Mouse (Mus musculus) embryonic facial prominence, embryonic 13.5 days (tissue): ENCODE measurements around the gene Sh2d3c. TPM values are rescaled to one million over a fixed set of nuclear protein-coding genes. Genes with fewer than 3 reads are reported as not detected.

ENCODE experiments used
- ATAC-seq: fragments of 200-750 bp; cut with Nextera tagmentation; 2 replicates; pipeline ENCODE4 v1.8.0; 2017; ENCODE audit warnings: low read depth; ENCODE audit not compliant: insufficient number of reproducible peaks, insufficient read depth, low FRiP score, low TSS enrichment
- H3K27ac ChIP-seq: fragments of 300-500 bp; sonication (generic); 2 replicates; pipeline ENCODE4 v1.5.1; 2015; ENCODE audit warnings: moderate library complexity, mild to moderate bottlenecking, inconsistent platforms
- H3K27me3 ChIP-seq: fragments of 300-500 bp; sonication (generic); 2 replicates; pipeline ENCODE4 v1.6.1; 2015; ENCODE audit warnings: mild to moderate bottlenecking, inconsistent platforms
- H3K36me3 ChIP-seq: fragments of 300-500 bp; sonication (generic); 2 replicates; pipeline ENCODE4 v1.6.1; 2015; ENCODE audit warnings: mild to moderate bottlenecking, inconsistent platforms
- H3K4me1 ChIP-seq: fragments of 300-500 bp; sonication (generic); 2 replicates; pipeline ENCODE4 v1.6.1; 2015; ENCODE audit warnings: inconsistent platforms
- H3K4me2 ChIP-seq: fragments of 300-500 bp; sonication (generic); 2 replicates; pipeline ENCODE4 v1.6.1; 2015; ENCODE audit warnings: moderate library complexity, mild to moderate bottlenecking, inconsistent platforms
- H3K4me3 ChIP-seq: fragments of 300-500 bp; sonication (generic); 2 replicates; pipeline ENCODE4 v1.5.1; 2015; ENCODE audit warnings: mild to moderate bottlenecking, inconsistent platforms
- H3K9ac ChIP-seq: fragments of 300-500 bp; sonication (generic); 2 replicates; pipeline ENCODE4 v1.6.1; 2015; ENCODE audit warnings: mild to moderate bottlenecking, inconsistent platforms
- H3K9me3 ChIP-seq: fragments of 300-500 bp; sonication (generic); 2 replicates; pipeline ENCODE4 v1.6.1; 2016; ENCODE audit warnings: inconsistent platforms
- WGBS: fragments of 180-500 bp; shearing (Covaris S2); methylation state at CpG from one replicate; pipeline ENCODE4 v1.1.7; 2015; ENCODE audit warnings: mixed read lengths; 5-methylcytosine and 5-hydroxymethylcytosine counted together
- polyA plus RNA-seq: library from polyadenylated mRNA; unstranded; fragments of >200 nt; fragmentation: Nextera tagmentation; extraction: Ambion mirVana; gene quantifications from 2 replicates; pipeline ENCODE4 v1.2.1, GENCODE M21; 2015

Sh2d3c gene
- polyA plus RNA-seq, 1 experiment from 2014 or later, result 19.4 TPM

DNA sequence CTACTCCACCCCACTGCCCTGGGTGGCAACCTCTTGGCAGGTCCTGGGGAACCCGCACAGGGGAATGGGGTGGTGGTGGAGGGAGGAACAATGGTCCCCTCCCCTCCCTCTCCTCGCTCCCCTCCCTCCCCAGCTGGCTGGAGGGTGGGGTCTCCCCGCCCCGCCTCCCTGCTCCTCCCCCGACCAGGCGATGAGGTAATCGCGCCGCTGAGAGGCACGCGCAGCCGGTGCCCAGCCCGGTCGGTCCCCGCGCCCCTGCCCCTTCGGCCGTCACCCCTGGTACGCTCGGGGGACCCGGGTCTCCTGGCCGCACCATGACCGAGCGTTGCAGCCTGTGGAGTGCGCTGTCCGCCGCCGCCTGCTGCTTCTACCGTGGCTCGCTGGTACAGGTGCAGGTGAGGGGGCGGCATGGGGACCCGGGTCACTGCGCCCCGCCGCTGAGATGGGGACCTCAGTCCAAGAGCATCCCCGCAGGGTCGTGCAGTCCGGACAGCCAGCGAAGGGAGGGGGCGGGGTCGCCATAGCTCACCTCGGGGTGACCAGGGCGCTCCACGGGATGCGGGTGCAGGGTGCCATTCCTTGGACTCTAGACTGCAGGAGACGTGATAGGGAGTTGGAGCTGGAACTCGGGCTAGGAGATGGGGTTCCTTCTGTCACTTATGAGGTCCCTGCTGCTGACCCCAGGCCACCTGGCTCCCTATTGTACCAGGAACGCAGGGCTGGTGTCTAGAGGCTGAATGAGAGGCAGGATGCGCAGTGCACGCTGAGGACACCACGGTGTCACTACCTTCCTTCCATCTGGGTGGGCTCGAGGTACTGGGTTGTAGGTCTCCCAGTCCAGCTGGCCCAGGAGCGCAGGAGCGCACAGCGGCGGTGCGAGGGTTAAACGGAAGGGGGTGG is 20.7 kb downstream of the Sh2d3c start:
- no peak for ATAC-seq
- Histone ChIP-seq H3K27ac (no peak overlapping the region), H3K4me3 (peak overlapping the region; percentile 48), H3K9me3 (no peaks in the 10 kb centered on the region), H3K36me3 (peaks cover 21% of the 10 kb centered on the region), H3K27me3 (peaks cover 32% of the 10 kb centered on the region), H3K9ac (peak overlapping the region; percentile 66), H3K4me2 (peak overlapping the region; percentile 91), H3K4me1 (peaks cover 20% of the 10 kb centered on the region)
- WGBS, result 5% methylated on average over 57 of the region's 58 CpGs

DNA sequence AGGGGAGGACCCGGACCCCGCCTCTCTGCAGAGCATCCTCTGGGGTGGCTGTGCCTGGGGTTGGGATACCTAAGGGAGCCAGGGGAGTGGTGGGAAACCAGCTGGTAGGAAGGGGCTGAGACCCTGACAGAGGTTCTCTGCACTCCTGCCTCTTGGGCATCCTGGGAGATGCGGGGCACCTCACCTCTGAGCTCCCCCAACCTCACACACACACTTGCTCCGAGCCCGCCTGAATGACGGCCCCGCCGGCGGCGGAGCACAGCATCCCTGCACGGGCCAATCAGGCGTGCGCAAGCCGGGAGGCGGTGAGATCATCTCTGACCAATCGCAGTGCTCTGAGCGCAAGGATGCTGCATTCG is 21.3 kb downstream of the Sh2d3c start:
- Histone ChIP-seq H3K4me3 (peak overlapping the region; percentile 48), H3K27ac (no peak overlapping the region), H3K4me2 (peak overlapping the region; percentile 91), H3K27me3 (peaks cover 32% of the 10 kb centered on the region), H3K9ac (no peak overlapping the region), H3K36me3 (peaks cover 26% of the 10 kb centered on the region), H3K9me3 (no peaks in the 10 kb centered on the region), H3K4me1 (peaks cover 20% of the 10 kb centered on the region)
- ATAC-seq, result peak; percentile 27; the same call in 1 of the 2 replicates
- 2% methylated on average over 18 of the region's 18 CpGs for WGBS

DNA sequence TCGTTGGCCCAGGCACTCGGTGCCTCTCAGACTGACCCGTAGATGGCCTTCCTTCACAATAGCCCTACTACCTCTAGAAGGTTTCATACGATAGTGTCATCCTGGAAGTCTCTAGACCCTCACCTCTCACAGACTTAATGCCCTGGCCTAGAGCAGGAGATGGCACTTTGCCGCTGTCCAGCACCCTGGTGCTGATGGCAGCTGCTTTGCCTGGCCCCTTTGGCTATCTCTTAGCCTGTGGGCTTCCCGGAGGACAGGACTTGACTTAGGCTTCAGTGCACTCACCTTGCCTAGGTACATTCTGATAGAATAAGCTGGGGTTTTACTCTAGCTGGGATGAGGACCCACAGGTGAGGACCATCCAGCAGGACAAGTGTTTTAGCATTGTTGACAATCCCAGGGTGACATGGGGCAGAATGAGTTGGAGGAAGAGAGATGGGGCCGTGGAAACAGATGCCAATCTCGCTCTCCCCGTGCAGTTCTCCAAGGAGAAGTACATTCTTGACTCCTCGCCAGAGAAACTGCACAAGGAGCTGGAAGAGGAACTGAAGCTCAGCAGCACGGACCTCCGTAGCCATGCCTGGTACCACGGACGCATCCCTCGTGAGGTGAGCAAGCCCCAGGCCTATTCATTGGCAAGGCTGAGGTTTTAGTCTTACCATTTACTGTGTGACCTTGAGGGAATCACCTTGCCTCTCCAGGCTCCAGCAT is 23.6 kb downstream of the Sh2d3c start:
- H3K4me1 ChIP-seq, result peaks cover 20% of the 10 kb centered on the region
- no peak overlapping the region for H3K27ac ChIP-seq
- no peak overlapping the region for H3K4me3 ChIP-seq
- no peak for ATAC-seq
- no peak overlapping the region for H3K9ac ChIP-seq
- no peaks in the 10 kb centered on the region for H3K9me3 ChIP-seq
- H3K4me2 ChIP-seq, result no peak overlapping the region
- 77% methylated on average over 15 of the region's 15 CpGs for WGBS
- H3K36me3 ChIP-seq, result peaks cover 33% of the 10 kb centered on the region
- peaks cover 32% of the 10 kb centered on the region for H3K27me3 ChIP-seq

DNA sequence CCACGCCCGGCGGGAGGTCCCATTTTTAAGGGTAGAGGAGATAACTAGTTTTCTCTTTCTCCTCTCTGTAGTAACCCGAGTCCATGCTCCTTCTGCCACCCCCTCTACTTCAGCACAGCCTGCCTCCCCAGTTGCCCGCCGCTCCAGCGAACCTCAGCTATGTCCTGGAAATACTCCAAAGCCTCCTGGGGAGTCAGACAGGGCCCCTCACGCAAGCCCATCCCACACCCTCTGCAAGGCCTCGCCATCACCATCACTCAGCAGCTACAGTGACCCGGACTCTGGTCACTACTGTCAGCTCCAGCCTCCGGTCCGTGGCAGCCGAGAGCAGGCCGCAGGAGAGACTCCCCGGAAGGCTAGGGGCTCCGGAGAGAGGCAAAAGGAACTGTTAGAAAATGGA is 28.2 kb downstream of the Sh2d3c start:
- ATAC-seq, result no peak
- H3K9ac ChIP-seq, result no peak overlapping the region
- peaks cover 18% of the 10 kb centered on the region for H3K4me1 ChIP-seq
- no peak overlapping the region for H3K27ac ChIP-seq
- 90% methylated on average over 16 of the region's 16 CpGs for WGBS
- no peak overlapping the region for H3K4me2 ChIP-seq
- no peaks in the 10 kb centered on the region for H3K9me3 ChIP-seq
- H3K36me3 ChIP-seq, result peaks cover 42% of the 10 kb centered on the region
- no peaks in the 10 kb centered on the region for H3K27me3 ChIP-seq
- H3K4me3 ChIP-seq, result no peak overlapping the region

DNA sequence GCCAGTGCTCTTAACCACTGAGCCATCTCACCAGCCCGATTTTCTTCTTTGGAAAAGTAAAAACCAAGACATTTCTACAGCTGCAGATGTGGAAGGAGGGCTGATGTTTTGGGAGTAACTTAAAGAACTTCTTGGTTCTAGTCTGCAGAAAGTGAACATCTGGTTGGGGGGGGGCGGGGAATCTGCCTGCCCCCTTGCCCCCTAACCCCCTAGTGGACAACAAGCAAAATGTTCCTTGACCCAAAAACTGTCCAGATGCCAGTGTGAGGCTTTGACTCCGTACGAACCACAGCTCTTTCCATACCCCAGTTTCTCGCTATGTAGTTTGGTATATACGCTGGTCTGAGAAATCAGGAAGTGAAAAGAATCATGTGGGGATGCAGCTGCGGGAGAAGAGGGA is 29.3 kb downstream of the Sh2d3c start:
- Histone ChIP-seq H3K27me3 (no peaks in the 10 kb centered on the region), H3K9ac (no peak overlapping the region), H3K9me3 (no peaks in the 10 kb centered on the region), H3K4me2 (no peak overlapping the region), H3K27ac (no peak overlapping the region), H3K36me3 (peaks cover 47% of the 10 kb centered on the region), H3K4me1 (peaks cover 16% of the 10 kb centered on the region), H3K4me3 (no peak overlapping the region)
- no peak for ATAC-seq
- 73% methylated on average over 7 of the region's 7 CpGs for WGBS

DNA sequence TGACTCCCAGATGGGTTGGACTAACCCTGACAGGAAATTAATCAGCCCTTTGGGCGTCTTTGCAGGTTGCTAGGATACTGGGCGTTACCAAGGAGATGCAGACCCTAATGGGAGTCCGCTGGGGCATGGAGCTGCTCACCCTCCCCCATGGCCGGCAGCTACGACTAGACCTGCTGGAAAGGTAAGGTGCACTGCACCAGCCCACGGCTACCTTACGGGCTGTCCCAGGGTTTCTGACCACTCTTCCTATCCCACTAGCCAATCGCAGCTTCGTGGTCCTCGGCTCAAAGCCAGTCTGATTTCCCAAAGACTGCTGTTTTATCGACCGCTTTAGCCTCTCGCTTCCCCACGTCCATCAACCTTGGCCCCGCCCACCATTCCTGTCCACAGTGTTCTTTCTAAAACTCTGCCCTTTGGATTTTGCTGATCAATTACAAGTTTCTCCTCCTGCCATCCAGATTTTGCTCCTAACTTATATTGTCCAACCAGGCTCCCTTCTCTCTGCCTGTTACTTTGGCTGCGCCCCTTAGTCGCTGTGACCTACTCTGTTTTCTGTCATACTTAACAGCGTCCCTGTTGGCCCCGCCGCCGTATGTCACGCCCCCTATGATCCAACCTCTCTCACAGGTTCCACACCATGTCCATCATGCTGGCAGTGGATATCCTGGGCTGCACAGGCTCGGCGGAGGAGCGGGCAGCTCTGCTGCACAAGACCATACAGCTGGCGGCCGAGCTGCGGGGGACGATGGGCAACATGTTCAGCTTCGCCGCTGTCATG is 30.2 kb downstream of the Sh2d3c start:
- peak; percentile 68 for ATAC-seq
- no peaks in the 10 kb centered on the region for H3K27me3 ChIP-seq
- peak overlapping the region; percentile 48 for H3K27ac ChIP-seq
- H3K9ac ChIP-seq, result peak overlapping the region; percentile 59
- peak overlapping the region; percentile 64 for H3K4me2 ChIP-seq
- 6% methylated on average over 31 of the region's 31 CpGs for WGBS
- peaks cover 16% of the 10 kb centered on the region for H3K4me1 ChIP-seq
- H3K4me3 ChIP-seq, result peak overlapping the region; percentile 41
- peaks cover 38% of the 10 kb centered on the region for H3K36me3 ChIP-seq
- H3K9me3 ChIP-seq, result no peaks in the 10 kb centered on the region

DNA sequence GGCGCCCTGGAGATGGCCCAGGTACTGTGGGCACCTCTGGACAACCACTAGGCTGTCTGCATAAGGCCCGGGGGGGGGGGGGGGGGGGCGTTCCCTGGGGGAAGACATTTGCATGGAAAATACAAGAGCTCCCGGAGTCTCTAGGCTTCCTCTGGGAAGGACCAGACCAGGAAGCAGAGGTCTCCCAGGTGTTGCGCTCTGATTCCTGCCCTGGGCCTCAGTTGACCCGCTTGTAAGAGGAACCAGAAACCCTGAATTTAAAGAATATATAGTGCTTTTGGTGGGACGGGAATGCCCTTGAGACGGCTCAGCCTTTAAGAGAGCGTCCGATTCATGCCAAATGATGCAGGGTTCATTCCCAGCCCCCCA is 30.8 kb downstream of the Sh2d3c start:
- no peaks in the 10 kb centered on the region for H3K27me3 ChIP-seq
- no peaks in the 10 kb centered on the region for H3K9me3 ChIP-seq
- peak overlapping the region; percentile 64 for H3K4me2 ChIP-seq
- WGBS, result 17% methylated on average over 10 of the region's 10 CpGs
- H3K4me1 ChIP-seq, result peaks cover 16% of the 10 kb centered on the region
- H3K9ac ChIP-seq, result peak overlapping the region; percentile 59
- ATAC-seq, result no peak
- peak overlapping the region; percentile 41 for H3K4me3 ChIP-seq
- H3K36me3 ChIP-seq, result peaks cover 32% of the 10 kb centered on the region
- peak overlapping the region; percentile 16; the same call in 1 of the 2 replicates for H3K27ac ChIP-seq

DNA sequence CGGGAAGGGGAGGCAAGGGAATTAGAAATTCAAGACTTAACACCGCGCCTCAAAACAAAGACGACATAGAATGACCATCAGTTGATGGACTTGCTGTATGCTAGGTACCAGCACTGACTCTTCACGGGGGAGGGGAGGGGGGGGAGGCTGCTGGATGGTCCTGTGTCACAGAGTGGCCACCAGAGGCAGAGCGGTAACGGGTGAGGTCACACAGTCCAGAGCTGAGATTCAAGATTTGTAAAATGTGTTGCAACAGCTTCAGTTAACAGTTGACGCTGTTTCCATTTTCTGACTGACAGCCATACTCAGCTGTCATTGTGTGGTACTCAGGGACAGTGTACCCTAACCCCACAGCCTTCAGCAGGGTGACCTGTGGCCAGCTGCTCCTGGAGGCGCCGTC is 31.3 kb downstream of the Sh2d3c start:
- peaks cover 28% of the 10 kb centered on the region for H3K36me3 ChIP-seq
- no peaks in the 10 kb centered on the region for H3K9me3 ChIP-seq
- peak overlapping the region; percentile 64; the same call in 1 of the 2 replicates for H3K4me2 ChIP-seq
- no peak overlapping the region; the same call in 1 of the 2 replicates for H3K4me3 ChIP-seq
- peaks cover 16% of the 10 kb centered on the region for H3K4me1 ChIP-seq
- 64% methylated on average over 10 of the region's 10 CpGs for WGBS
- ATAC-seq, result no peak
- no peak overlapping the region for H3K9ac ChIP-seq
- H3K27me3 ChIP-seq, result no peaks in the 10 kb centered on the region
- H3K27ac ChIP-seq, result no peak overlapping the region

DNA sequence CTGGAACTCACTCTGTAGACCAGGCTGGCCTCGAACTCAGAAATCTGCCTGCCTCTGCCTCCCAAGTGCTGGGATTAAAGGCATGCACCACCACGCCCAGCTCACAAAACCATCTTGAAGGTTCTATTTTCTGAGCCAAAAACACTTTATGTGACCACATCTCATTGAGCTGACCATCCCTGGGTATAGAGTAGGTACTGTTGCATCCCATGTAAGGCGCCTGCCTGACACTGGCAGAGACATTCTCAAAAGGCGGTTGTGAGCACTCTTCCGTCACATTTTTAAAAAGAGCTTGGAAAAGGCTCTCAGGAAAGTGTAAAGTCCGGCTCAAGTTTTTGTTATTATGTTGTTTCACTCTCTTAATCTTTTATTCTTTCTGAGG is 35.8 kb downstream of the Sh2d3c start:
- Histone ChIP-seq H3K27me3 (no peaks in the 10 kb centered on the region), H3K4me1 (peaks cover 14% of the 10 kb centered on the region), H3K4me3 (peak overlapping the region; percentile 72; the same call in 1 of the 2 replicates), H3K36me3 (peaks cover 34% of the 10 kb centered on the region), H3K4me2 (peak overlapping the region; percentile 58), H3K9ac (no peak overlapping the region), H3K27ac (no peak overlapping the region), H3K9me3 (no peaks in the 10 kb centered on the region)
- no peak for ATAC-seq
- WGBS, result 31% methylated on average over 6 of the region's 6 CpGs

DNA sequence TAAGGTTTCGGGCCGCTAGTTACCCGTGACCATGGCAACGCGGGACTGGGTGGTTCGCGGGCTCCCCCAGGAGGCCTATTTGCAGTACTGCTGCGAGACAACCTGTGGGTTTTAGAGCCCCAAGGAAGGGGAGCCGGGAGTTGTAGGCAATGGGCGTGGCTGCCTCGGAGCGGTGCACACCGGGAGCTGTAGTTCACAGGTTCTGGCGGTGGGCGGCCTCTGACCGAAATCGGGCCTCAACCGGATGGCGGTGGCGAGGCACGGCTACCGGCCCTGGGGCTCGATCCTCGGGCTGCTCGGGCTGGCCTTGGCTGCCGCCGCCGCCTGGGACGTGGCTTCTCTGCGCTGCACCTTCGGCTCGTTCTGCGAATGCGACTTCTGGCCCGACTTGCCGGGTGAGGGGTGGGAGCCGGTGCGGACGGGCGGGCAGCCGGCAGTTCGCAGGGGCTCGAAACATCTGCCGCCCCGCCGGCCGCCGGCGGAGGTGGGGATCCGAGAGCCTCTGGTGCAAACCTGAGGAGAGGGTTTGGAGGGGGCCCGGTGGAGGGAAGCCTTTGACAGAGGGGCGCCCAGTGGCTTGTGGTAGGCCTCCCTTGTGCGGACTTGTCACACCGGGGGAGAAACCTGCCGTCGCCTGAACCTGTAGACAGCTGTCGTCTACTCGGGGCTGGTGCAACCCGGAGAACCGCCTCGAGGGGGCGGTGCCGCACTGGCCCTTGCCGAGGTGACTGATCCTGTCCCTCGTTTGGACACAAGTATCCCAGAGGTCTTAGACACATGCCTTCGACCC is 36.4 kb downstream of the Sh2d3c start, which contains the start of gene Tor2a:
Tor2a (plus strand) TSS at position 179 of the 790 bp plus-strand sequence.
- peaks cover 40% of the 10 kb centered on the region for H3K36me3 ChIP-seq
- H3K27ac ChIP-seq, result peak within 1 kb of the TSS; percentile 89
- peak; percentile 89 for ATAC-seq
- peak within 1 kb of the TSS; percentile 58 for H3K4me2 ChIP-seq
- H3K9me3 ChIP-seq, result no peaks in the 10 kb centered on the region
- WGBS, result under 1% methylated on average over 66 of the region's 66 CpGs
- peak within 1 kb of the TSS; percentile 86 for H3K9ac ChIP-seq
- H3K4me3 ChIP-seq, result peak within 1 kb of the TSS; percentile 72
- no peaks in the 10 kb centered on the region for H3K27me3 ChIP-seq
- peaks cover 11% of the 10 kb centered on the region for H3K4me1 ChIP-seq
